Mouse (Mus musculus) large intestine, adult 2 months (tissue): ENCODE measurements around the gene Fap. TPM values are rescaled to one million over a fixed set of nuclear protein-coding genes. Genes with fewer than 3 reads are reported as not detected.

Source experiments
- DNase-seq: peaks from one replicate; pipeline ENCODE4 v3.0.0-alpha.2; 2012; ENCODE audit warnings: low read depth, low spot score
- WGBS: fragments of 180-500 bp; shearing (Covaris S2); methylation state at CpG from one replicate; pipeline ENCODE4 v1.1.7; 2018; 5-methylcytosine and 5-hydroxymethylcytosine counted together
- polyA plus RNA-seq: library from polyadenylated mRNA; depleted of rRNA; stranded (reverse); fragments of >200 nt; gene quantifications from 2 replicates; pipeline ENCODE4 v1.2.3, GENCODE M21; 2012; rRNA removed

Fap gene
- polyA plus RNA-seq, 1 experiment = 1.2 TPM

DNA sequence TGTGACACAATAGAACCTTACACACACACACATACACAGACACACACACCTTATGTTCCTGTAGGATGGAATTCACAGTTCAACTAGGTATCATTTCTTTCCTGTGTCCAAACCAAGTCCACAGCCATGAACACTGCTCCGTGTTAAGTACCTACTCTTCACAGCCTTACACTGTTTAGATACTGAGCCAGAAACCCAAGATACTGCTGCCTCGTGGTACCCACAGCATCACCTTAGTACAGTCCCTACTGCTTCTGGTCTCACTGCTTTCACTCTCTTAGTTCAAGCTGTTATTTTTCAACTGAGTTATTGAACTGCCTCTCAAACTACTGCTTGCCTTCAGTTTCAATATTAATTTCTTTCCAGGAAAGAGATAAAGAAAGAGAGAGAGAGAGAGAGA lies 110.6 kb downstream of the Fap start:
- 83% methylated on average over 2 of the region's 2 CpGs for WGBS
- DNase-seq = no peak

DNA sequence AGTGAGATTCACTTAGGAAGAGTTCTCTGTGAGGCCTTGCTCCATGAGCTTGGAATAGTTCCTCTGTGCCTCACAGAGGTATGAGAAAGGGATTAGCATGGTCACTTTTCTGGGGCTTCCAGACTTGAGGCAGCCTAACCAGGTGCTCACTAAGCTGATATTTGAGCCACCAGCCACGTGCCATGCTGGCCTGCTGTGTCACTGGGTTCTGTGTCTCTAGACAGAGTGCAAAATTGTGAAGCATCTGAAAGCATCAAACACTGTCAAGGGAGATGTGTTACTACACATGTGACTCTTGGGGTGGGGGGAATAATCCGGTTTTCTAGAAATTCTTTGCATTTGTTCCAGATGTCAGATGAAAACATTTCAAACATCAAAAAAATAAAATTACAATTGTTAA lies 111.7 kb downstream of the Fap start:
- WGBS = 77% methylated on average over 2 of the region's 2 CpGs
- no peak for DNase-seq

DNA sequence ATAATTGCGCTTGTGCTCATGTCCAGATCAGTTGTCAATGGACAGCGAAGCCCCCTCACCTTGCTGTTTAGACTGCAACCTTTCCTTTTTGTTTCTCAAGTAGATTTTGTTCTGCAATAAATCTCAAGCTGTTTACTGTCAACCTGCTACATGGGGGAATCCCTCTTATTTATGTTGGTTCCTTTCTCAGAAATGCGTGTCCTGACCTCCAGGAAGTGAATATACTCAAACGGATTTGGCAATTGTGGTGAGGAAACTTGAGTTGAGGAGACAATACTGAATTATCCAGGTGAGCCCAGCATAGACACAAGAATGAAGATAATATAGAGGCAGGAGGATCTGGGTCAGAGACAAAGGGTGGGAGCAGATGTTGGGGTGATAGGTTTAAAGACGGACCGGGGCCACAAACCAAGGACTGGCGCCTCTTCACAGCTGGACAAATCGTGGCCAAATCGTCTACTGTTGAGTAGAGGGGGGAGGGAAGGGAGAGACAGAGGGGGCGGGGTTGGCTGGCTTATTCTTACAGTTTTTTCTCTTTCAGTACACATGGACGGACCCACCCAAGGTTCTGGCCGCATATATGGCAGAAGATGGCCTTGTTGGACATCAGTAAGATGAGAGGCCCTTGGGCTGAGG lies 112.9 kb downstream of the Fap start:
- 69% methylated on average over 12 of the region's 12 CpGs for WGBS
- no peak for DNase-seq

DNA sequence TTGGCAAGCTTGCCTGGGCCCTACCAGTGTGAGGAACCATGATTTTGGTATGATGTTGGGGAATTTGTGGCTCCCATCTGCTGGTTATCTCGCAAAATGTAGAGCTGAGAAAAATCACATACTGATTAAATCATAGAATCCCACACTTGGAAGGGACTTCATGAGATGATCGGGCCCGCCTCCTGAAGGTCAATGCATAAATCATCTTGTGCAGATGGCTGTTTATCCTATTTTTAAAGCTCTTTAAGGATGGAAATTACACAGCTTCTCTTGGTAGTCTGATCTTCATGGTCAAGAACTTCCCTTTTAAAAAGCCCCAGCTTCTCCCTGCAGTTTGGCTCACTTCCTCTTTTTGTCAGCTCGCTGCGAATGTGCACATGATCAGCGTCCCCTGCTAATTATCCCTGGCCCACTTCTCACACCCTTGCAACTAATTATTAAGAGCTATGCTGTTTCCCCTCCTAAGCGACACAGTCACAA lies 113.6 kb downstream of the Fap start:
- DNase-seq = no peak
- WGBS = 58% methylated on average over 7 of the region's 7 CpGs

DNA sequence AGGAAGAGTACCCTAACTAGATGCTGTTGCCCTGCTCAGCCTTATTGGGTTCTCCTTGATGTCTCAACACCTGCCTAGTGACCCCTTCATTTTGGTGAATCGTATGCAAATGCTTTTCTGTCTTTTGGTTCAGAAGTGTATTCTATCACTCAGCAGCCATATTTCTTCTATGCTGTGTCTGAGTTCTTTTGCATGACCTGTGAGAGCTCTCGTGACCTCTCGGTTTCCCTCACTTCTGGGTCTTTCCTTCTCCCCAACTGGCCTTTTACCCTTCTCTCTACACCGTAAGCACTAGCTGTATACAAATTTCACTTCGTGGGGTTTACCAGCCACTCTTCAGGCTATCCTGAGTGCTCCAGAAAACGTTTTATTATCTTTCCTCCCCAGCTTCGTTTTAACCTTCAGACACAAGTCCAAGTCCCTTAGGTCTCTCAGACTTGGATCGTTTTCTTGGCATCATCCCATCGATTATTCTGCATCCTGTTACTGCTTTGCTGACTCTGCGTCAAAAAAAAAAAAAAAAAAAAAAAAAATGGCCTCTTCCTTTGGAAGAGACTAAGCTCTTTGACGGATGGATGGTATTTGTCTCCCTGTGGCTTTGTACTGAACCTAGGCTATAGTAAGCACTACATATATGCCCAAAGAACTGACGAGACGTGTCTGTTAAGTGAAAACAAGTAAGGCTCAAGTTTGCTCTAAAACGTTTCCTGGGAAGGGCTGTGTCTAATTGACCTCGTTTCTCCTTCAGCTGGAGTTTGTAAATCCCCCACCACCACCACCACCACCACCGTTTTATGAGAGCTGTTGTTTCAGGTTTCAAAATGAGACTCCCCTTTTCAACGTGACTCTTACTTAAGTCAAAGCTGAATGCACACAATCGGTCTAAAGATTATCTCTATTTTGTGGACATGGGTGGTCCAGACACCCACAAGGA lies 114.4 kb downstream of the Fap start:
- WGBS = 39% methylated on average over 18 of the region's 18 CpGs
- DNase-seq = no peak

DNA sequence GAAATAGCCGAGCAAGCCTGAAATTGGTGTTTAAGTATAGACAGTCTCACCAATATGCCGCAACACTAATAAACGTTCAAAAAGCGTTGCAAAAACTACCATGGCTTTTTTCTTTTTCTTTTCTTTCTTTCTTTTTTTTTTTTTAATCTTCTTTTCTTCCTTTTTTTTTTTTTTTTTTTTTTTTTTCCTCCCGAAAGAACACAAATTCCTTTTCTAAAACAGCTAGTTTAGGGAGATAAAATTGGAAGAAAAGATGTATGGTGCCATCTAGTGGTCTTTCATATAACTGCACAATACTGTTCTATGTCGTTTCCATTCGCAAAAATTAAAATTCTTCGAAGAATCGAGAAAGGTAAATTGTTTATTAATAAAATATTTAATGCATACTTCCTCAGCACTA lies 115.8 kb downstream of the Fap start:
- DNase-seq = no peak
- 34% methylated on average over 9 of the region's 9 CpGs for WGBS

DNA sequence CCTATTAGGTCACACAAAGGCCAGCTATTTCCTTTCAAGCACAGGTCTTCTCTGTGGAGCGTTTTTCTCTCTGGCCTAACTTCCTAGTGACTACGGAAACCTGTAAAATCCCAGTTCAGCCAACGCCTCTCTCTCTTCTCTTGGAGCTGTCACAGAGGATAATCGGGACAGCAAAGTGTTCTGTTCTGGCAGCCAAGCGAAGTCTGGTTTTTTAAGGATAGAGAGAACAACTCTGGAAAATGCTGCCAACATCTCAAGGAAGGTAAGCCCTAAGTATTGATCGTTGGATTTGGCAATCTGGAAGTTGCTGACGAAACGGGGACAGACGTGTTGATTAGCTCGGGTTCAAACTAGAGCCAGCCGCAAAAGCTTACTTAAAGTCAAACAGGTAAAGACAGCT lies 118.9 kb downstream of the Fap start:
- 79% methylated on average over 11 of the region's 11 CpGs for WGBS
- DNase-seq = no peak

DNA sequence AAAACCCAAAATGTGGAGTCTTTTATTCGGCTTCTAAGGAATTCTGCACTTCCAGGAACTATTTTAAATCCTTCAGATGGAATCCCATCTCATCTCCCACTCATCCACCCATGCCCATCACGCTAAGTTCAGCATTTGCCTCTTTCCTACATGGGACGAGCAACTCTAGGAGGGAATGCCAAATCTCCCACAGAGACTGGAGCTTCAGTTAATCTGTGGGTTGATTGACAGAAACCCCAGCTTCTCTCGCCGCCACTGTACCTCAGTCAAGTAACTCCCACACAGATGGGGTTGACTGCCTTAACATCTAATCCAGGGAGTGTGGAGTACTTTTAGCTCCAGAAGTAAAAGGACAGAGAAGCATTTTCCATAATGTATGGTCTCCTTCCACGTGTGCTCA lies 119.8 kb downstream of the Fap start:
- DNase-seq = no peak
- WGBS = 86% methylated on average over 6 of the region's 6 CpGs

Other genes starting within 250 kb of the Fap start
- gene Dpp4, start 161.8 kb downstream of the Fap start, polyA plus RNA-seq = 77.3 and 151 TPM in 2 replicates
- gene Gcg, start 90.4 kb downstream of the Fap start, polyA plus RNA-seq = 39.9 and 69.5 TPM in 2 replicates
- gene Ifih1, start 72.2 kb upstream of the Fap start, polyA plus RNA-seq = 4.9 and 14.6 TPM in 2 replicates
- gene Gca, start 90.2 kb upstream of the Fap start, polyA plus RNA-seq = 14.3 and 16.7 TPM in 2 replicates